Mouse (Mus musculus) liver, postnatal 0 days (tissue): ENCODE results near the gene Rnf144b. TPM values are rescaled to one million over a fixed set of nuclear protein-coding genes. Genes with fewer than 3 reads are reported as not detected.
A peak's percentile ranks its signal among the peaks of the same experiment; 100 is the strongest.

Experiments used
- ATAC-seq: fragments of 200-750 bp; cut with Nextera tagmentation; 2 replicates; pipeline ENCODE4 v1.8.0; 2017; ENCODE audit warnings: mild to moderate bottlenecking, moderate library complexity
- DNase-seq: peaks from one replicate; pipeline ENCODE4 v3.0.0-alpha.2; 2016
- H3K27ac ChIP-seq: fragments of 300-500 bp; sonication (generic); 2 replicates; pipeline ENCODE4 v1.5.1; 2014; ENCODE audit warnings: antibody characterized with exemption, moderate library complexity, mild to moderate bottlenecking, low read depth
- H3K27me3 ChIP-seq: fragments of 300-500 bp; sonication (generic); 2 replicates; pipeline ENCODE4 v1.6.1; 2014; ENCODE audit warnings: low read length, control low read depth, mixed read lengths; ENCODE audit not compliant: insufficient read depth
- H3K36me3 ChIP-seq: fragments of 300-500 bp; sonication (generic); replicated peaks from 2 replicates; pipeline ENCODE4 v1.6.1; 2014; ENCODE audit warnings: mild to moderate bottlenecking, control low read depth, low read length, moderate library complexity, mixed read lengths; ENCODE audit not compliant: insufficient read depth
- H3K4me1 ChIP-seq: fragments of 300-500 bp; sonication (generic); 2 replicates; pipeline ENCODE4 v1.6.1; 2014; ENCODE audit warnings: antibody characterized with exemption, mild to moderate bottlenecking, control low read depth; ENCODE audit not compliant: insufficient read depth
- H3K4me2 ChIP-seq: fragments of 300-500 bp; sonication (generic); 2 replicates; pipeline ENCODE4 v1.6.1; 2014; ENCODE audit warnings: low read depth, mild to moderate bottlenecking, low read length, moderate library complexity, mixed read lengths
- H3K4me3 ChIP-seq: fragments of 300-500 bp; sonication (generic); 2 replicates; pipeline ENCODE4 v1.5.1; 2014; ENCODE audit warnings: low read depth, low read length
- H3K9ac ChIP-seq: fragments of 300-500 bp; sonication (generic); replicated peaks from 2 replicates; pipeline ENCODE4 v1.6.1; 2014; ENCODE audit warnings: mild to moderate bottlenecking, moderate library complexity
- H3K9me3 ChIP-seq: fragments of 300-500 bp; sonication (generic); 2 replicates; pipeline ENCODE4 v1.6.1; 2016; ENCODE audit warnings: mild to moderate bottlenecking, control low read depth, low read length, mixed read lengths
- CTCF ChIP-seq: sonication (generic); IDR thresholded peaks from 2 replicates; pipeline ENCODE4 v1.5.1; 2016; ENCODE audit warnings: antibody characterized with exemption, low read depth
- EP300 ChIP-seq: IDR thresholded peaks from 2 replicates; pipeline ENCODE4 v1.6.1; 2016; ENCODE audit warnings: antibody characterized with exemption, low read depth, mild to moderate bottlenecking
- WGBS: fragments of 180-500 bp; shearing (Covaris S2); extraction: QIAGEN DNeasy Blood & Tissue Kit; methylation state at CpG from one replicate; pipeline ENCODE4 v1.1.7; 2014; ENCODE audit not compliant: insufficient replicate concordance; 5-methylcytosine and 5-hydroxymethylcytosine counted together
- polyA plus RNA-seq: library from polyadenylated mRNA; unstranded; fragments of >200 nt; fragmentation: Nextera tagmentation; extraction: Ambion mirVana; gene quantifications from 2 replicates; pipeline ENCODE4 v1.2.1, GENCODE M21; 2015

Rnf144b gene
- polyA plus RNA-seq, 1 experiment from 2014 or later: 6.3 TPM

DNA sequence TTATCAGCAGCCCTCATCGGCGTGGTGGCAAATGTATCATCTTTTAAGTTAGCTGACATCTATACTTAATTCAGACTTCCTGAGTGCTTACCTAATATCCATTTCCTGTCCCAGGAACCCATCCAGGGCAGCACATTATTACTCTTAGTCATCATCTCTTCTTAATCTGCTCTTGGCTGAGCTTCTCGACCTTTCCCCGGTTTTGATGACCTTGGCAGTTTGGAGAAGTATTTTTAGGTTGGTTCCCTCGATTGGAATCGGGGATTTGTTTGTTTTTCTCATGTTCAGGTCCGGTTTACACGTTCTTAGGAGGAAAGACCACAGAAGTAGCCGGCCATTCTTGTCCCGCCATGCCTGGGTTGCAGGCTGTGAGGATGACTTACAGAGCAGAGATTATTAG, 50.4 kb downstream of the Rnf144b start:
- Histone ChIP-seq H3K36me3 (no peaks in the 10 kb centered on the region), H3K9me3 (no peaks in the 10 kb centered on the region), H3K9ac (no peak overlapping the region), H3K27ac (no peak overlapping the region), H3K4me1 (peaks cover 26% of the 10 kb centered on the region), H3K27me3 (no peaks in the 10 kb centered on the region), H3K4me3 (no peak overlapping the region), H3K4me2 (no peak overlapping the region)
- TF ChIP-seq CTCF: no peak
- TF ChIP-seq EP300: no peak
- 58% methylated on average over 10 of the region's 10 CpGs for WGBS
- ATAC-seq: no peak
- DNase-seq: no peak

DNA sequence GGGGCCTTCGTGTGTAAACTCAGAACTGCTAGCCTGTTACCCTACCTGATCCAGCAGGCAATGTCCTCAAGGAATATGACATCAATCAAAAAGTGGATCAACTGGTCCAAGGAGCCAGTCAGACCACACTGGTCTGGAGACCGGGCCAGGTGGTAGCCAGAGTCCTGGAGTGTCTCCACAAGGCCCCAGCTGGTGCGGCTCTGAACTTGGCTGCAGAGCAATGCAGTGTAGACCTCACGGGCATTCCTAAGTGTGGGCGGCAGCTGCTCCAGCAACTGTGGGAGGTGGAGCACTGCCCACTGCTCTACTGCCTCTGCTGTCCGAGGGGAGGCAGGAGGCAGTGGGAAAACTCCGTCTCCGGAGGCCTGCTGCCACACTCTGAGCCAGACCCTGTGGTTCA, 55.7 kb downstream of the Rnf144b start:
- Histone ChIP-seq H3K9ac (no peak overlapping the region), H3K4me1 (peaks cover 25% of the 10 kb centered on the region), H3K36me3 (no peaks in the 10 kb centered on the region), H3K27me3 (no peaks in the 10 kb centered on the region), H3K9me3 (no peaks in the 10 kb centered on the region), H3K27ac (no peak overlapping the region), H3K4me3 (no peak overlapping the region), H3K4me2 (no peak overlapping the region)
- WGBS: 81% methylated on average over 8 of the region's 8 CpGs
- DNase-seq: no peak
- no peak for ATAC-seq
- no peak for TF ChIP-seq EP300
- no peak for TF ChIP-seq CTCF

DNA sequence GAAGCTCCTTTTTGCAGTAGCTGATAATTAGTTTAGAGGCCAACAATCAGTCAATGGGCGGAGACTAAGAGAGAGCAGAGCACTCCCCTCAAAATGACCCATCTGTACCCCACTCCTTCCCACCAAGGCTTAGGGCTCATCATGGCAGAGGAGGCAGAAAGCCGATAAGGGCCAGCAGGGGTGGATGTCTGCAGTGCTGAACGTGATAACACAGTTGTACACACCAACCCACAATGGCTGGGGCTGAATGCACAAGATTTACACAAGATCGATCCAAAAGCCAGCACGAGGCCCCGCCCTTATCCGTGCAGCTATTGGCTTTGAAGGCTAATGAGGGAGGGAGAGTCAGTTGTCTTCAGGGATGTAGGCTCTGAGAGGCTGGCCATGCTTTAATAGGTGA, 58.3 kb downstream of the Rnf144b start:
- Histone ChIP-seq H3K4me1 (peaks cover 25% of the 10 kb centered on the region), H3K9ac (no peak overlapping the region), H3K27me3 (no peaks in the 10 kb centered on the region), H3K9me3 (no peaks in the 10 kb centered on the region), H3K4me2 (no peak overlapping the region), H3K4me3 (no peak overlapping the region), H3K27ac (no peak overlapping the region), H3K36me3 (no peaks in the 10 kb centered on the region)
- TF ChIP-seq CTCF (no peak), EP300 (no peak)
- ATAC-seq: peak; percentile 32; the same call in 1 of the 2 replicates
- no peak for DNase-seq
- WGBS: 75% methylated on average over 7 of the region's 7 CpGs

DNA sequence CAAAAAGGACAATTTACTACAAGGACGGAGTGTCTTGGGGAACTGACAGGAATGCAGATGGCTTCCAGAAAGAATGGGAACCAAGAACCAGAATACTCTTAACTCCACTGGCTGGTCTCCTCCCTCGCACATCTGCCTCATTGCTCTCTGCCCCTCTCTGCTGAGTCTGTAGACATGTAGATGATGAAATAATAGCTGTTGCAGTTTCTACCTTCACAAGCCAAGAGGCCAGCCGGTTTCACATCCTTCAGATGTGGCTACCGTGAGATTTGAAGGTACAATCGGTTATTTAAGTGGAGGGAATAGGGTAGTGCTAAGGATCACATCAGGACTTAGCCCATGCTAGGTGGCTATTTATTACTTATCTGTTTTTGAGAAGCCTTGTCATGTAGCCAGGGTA, 59.9 kb downstream of the Rnf144b start:
- no peak overlapping the region for H3K4me2 ChIP-seq
- WGBS: 53% methylated on average over 5 of the region's 5 CpGs

DNA sequence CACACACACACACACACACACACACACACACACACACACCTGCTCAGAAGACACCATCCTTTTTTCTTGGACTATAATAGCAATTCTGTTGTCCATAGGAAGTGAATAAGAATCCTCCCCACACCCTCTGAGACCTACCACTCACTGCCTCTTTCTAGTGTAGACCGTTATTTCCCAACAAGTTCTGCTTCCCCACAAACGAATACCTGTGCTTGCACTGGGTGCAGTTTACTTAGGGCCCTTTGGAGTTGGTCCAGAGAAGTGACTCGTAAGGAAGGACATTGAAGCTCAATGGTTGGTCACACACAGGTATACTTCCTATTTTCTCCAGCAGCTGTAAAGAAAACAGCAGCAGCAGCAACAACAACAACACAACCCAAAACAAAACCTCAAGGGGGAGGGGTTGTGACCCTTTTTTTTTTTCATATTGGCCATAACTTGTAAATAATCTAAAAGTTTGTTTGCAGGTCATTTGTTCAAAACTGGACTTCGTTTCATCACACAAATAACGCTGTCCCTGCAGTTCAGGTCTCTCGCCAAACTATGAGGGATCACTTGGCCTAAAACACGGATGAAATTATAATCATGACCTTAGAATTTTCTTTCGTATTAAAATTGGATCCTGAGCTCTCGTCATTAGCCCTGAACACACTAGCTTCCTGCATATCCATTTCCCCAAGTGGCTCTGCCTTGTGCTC, 60.7 kb downstream of the Rnf144b start:
- WGBS: 54% methylated on average over 9 of the region's 9 CpGs
- H3K4me3 ChIP-seq: no peak overlapping the region
- peak overlapping the region; percentile 79 for H3K27ac ChIP-seq
- no peaks in the 10 kb centered on the region for H3K27me3 ChIP-seq
- H3K36me3 ChIP-seq: no peaks in the 10 kb centered on the region
- no peak overlapping the region for H3K4me2 ChIP-seq
- ATAC-seq (peak; percentile 85), DNase-seq (no peak)
- H3K4me1 ChIP-seq: peaks cover 29% of the 10 kb centered on the region
- TF ChIP-seq EP300: no peak
- TF ChIP-seq CTCF: no peak
- H3K9ac ChIP-seq: no peak overlapping the region
- H3K9me3 ChIP-seq: no peaks in the 10 kb centered on the region

More for the DNA sequence above, 59.9 kb downstream of the Rnf144b start:
- H3K27ac ChIP-seq: peak overlapping the region; percentile 79
- peaks cover 25% of the 10 kb centered on the region for H3K4me1 ChIP-seq
- no peak overlapping the region for H3K9ac ChIP-seq
- H3K4me3 ChIP-seq: no peak overlapping the region
- ATAC-seq (peak; percentile 30; the same call in 1 of the 2 replicates), DNase-seq (no peak)
- TF ChIP-seq CTCF: no peak
- no peak for TF ChIP-seq EP300
- no peaks in the 10 kb centered on the region for H3K27me3 ChIP-seq
- no peaks in the 10 kb centered on the region for H3K9me3 ChIP-seq
- H3K36me3 ChIP-seq: no peaks in the 10 kb centered on the region

DNA sequence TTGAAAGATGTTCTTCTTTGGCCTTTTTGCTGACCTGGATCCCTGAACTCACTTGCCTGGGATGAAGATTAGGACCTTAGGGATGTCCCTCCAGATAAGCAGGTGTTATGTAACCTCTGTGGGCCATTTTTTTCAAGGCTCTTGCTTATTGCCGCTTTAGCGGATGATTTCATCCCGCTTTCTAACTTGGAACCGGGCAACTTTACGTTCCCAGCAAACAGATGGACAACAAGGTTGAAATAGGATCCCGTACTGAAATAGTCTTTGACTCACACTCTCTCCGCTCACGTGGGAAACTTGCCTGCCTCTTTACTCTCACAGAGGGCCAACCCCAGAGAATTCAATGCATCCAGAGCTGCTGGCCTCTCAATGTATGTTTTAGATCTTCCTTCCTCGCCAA, 61.3 kb downstream of the Rnf144b start:
- Histone ChIP-seq H3K4me2 (no peak overlapping the region), H3K9me3 (no peaks in the 10 kb centered on the region), H3K4me1 (peaks cover 31% of the 10 kb centered on the region), H3K27ac (peak overlapping the region; percentile 79), H3K27me3 (no peaks in the 10 kb centered on the region), H3K36me3 (no peaks in the 10 kb centered on the region), H3K4me3 (no peak overlapping the region), H3K9ac (no peak overlapping the region)
- WGBS: 58% methylated on average over 9 of the region's 9 CpGs
- DNase-seq (no peak), ATAC-seq (peak; percentile 17; the same call in 1 of the 2 replicates)
- TF ChIP-seq CTCF: no peak
- TF ChIP-seq EP300: no peak

DNA sequence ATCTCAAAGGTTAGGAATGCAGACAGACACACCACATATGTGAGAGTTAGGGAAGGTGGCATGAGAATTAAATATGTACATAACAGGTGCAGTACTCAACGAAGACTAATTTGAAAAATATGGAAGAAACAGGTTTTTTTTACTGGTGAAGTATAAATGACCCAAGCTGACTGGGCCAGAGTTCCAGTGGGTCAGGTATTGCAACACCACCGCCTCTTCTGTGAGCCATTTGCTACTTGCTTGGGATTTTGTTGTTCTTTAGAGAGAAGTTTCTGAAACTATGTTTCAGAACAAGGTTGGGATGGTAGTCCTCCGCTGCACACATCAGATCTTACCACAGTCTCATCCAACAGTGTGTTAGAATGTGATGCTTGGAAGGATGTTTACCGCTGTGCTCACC, 65.4 kb downstream of the Rnf144b start:
- H3K36me3 ChIP-seq: no peaks in the 10 kb centered on the region
- no peak for DNase-seq
- H3K27me3 ChIP-seq: no peaks in the 10 kb centered on the region
- no peak for ATAC-seq
- H3K4me1 ChIP-seq: peaks cover 17% of the 10 kb centered on the region
- H3K4me2 ChIP-seq: no peak overlapping the region
- 58% methylated on average over 4 of the region's 4 CpGs for WGBS
- H3K4me3 ChIP-seq: no peak overlapping the region
- no peaks in the 10 kb centered on the region for H3K9me3 ChIP-seq
- no peak overlapping the region for H3K27ac ChIP-seq
- TF ChIP-seq EP300: no peak
- TF ChIP-seq CTCF: no peak
- no peak overlapping the region for H3K9ac ChIP-seq
